Mouse (Mus musculus) urinary bladder, postnatal 4 days (tissue): Measurements from ENCODE around the gene Galnt6.

Source experiments
- DNase-seq, 2 experiments: peaks; one replicate each; pipeline ENCODE4 v3.0.0; 2021 to 2022; ENCODE audit warnings: low spot score in 2 of 2

Galnt6 gene

DNA sequence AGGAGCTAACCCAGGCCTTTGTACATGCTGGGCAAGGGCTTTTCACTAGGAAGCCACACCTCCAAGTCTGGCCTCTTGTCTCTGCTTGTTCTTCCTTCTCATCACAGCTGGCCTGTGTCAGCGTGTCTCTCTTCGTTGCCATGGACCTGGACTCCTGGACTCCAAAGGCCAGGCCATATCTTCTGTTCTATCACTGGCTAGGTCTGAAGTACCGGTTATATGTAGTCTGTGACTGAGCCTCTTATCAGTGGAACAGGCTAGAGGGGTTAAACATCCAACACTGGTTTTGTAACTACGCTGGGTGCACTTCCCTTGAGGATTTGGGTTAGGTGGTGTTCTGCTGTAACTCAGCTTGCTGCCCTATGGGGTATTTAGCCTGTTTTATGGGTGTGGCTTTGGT is 7.2 kb downstream of the Galnt6 start:
- DNase-seq, result no peak

DNA sequence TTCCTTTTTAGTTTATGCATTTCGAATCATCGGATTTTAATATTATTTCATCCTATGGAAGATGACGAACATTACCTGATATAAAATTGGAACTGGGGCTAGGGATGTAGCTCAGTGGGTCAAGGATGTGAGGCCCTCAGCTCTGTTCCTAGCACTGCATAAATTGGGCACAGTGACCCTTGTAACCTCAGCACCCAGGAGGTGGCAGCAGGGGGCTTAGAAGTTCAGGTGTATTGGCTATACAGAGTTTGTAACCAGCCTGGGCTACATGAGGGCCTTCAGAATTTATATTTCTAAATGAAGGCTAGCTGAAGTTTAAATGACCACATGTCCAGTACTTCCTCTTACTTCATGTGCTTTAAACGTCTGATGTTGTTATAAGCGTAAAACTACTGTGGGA is 7.7 kb downstream of the Galnt6 start:
- DNase-seq, result no peak

GRCm38 (mm10) chr15:100720066-100720465 is 9.1 kb downstream of the Galnt6 start:
- DNase-seq, result no peak

- DNase-seq, result no peak
Observed at GRCm38 (mm10) chr15:100719217-100719616, 10.0 kb downstream of the Galnt6 start.

GRCm38 (mm10) chr15:100718572-100718971 is 10.6 kb downstream of the Galnt6 start:
- DNase-seq, result no peak

DNA sequence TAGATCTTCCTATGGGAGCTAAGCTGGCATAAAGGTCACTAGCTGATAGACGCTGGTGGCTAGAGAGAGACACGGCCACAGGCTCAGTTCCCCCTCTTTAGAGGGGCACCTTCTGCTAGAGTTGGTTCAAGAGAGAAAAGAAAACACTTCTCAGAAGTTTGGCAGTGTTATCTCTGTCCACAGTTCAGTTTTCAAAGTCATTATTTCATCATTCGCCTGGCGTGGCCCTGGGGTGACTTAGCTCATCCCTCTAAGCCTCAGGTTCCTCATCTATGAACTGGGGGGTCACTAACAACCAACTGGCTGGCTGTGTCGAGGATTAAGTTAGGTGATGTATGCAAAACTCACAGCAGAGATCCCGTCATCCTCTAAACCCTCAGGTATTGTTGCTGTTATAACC is 11.2 kb downstream of the Galnt6 start:
- DNase-seq, result no peak

- DNase-seq, result no peak
Observed at GRCm38 (mm10) chr15:100715399-100715993, 13.7 kb downstream of the Galnt6 start.

DNA sequence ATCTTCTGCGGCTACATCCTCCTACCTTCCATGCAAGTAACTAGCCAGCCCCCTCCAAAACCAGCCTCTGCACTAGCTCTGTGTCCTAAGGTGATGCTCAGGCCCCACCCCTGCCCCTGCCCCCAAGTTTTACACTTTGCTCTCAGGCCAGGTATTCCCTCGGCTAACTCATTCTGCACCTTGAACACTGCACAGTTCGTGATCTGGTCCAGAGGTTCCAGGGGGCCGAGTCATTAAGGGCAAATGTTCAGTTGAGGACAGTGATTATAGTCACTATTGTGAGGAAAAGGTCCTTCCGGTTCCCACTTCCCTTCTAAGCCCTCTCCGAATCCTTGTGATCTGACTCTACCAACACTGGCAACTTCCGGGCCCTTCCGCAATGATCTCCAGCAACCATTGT is 14.7 kb downstream of the Galnt6 start:
- DNase-seq, result no peak

- no peak for DNase-seq
Observed at GRCm38 (mm10) chr15:100710838-100711237, 18.3 kb downstream of the Galnt6 start.

- no peak for DNase-seq
Observed at GRCm38 (mm10) chr15:100708433-100709078, 20.6 kb downstream of the Galnt6 start.

GRCm38 (mm10) chr15:100706226-100706625 is 22.9 kb downstream of the Galnt6 start:
- no peak for DNase-seq

DNA sequence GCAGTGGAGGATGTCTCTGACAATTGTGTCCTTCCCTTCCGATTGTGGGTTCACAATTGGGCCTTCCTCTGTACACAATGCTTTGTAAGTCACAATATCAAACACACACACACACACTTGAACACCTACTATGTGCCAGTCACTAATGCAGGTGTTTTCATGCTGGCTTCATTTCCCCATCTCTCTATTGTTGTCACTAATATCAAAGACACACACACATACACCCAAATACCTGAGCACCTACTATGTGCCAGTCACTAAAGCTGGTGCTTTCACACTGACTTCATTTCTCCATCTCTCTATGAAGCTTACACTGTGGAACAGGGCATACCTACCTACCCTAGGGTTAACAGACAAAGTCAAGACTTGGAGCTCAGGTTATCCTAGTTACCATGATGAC is 23.8 kb downstream of the Galnt6 start:
- no peak for DNase-seq

GRCm38 (mm10) chr15:100703913-100704312 is 25.3 kb downstream of the Galnt6 start:
- DNase-seq, result no peak

GRCm38 (mm10) chr15:100701856-100702255 is 27.3 kb downstream of the Galnt6 start:
- no peak for DNase-seq

DNA sequence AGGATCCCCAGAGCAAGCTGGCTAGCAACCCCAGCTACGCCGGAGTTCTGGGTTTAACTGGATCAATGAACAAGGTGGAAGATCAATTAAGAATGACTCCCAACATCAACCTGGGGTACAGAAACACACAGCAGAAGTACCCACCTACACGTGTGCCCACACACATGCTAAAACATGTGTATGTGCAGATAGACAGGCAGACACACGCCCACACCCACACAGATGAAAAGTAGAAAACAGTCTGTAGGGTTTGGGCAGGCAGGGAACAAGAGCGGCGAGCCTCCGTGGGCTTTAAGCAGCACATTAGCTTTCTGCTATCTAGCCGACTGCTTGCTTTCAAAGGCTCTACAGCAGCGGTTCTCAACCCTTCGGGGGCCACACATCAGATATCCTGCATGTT is 28.1 kb downstream of the Galnt6 start:
- no peak for DNase-seq

- DNase-seq, result no peak
Observed at GRCm38 (mm10) chr15:100700424-100700823, 28.8 kb downstream of the Galnt6 start.

GRCm38 (mm10) chr15:100699386-100699785 is 29.8 kb downstream of the Galnt6 start:
- no peak for DNase-seq

- no peak for DNase-seq
Observed at GRCm38 (mm10) chr15:100698078-100698477, 31.1 kb downstream of the Galnt6 start.

DNA sequence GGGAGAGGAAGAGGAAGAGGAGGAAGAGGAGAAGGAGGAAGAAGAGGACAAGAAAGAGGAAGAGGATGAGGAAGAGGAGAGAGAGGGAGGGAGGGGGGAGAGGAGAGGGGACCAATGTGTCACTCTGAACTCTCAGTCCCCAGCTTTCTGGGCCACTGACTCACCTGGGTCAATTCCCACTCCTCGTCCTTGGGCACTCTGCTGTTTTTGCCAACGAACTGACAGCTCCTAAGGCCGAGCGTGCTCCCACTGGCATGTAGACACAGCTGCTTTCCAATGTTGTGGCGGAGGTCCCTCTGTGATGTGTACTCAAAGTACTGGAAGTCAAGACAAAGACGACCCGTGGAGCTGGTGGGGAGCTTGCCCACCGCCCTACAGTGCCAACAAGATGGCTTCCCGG is 34.8 kb downstream of the Galnt6 start:
- no peak for DNase-seq

- no peak for DNase-seq
Observed at GRCm38 (mm10) chr15:100691990-100692389, 37.2 kb downstream of the Galnt6 start.

- no peak for DNase-seq
Observed at GRCm38 (mm10) chr15:100687430-100687971, 41.7 kb downstream of the Galnt6 start, which contains the start of gene Cela1. TSS of gene Cela1 (minus strand) at chr15:100687921.

DNA sequence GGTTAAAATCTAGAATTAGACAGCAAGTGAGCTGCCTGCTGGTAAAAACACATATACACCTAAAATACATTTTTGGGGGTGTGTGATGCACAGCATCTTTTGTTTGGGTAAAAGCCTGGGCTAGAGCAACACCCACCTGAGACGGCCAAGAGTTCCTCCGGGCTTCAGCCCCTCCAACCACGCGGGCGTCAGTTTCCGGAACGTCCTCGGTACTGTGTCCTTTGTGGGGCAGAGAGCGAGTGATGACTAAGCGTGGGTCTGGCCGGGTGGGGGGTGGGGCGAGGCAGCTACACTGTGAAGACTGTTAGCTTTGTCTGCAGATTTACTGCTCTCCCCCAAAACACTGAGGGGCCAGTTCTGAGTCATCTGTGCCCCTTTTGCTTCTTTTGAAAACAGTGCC is 42.2 kb downstream of the Galnt6 start:
- DNase-seq, result no peak

GRCm38 (mm10) chr15:100686434-100686833 is 42.7 kb downstream of the Galnt6 start:
- DNase-seq, result no peak
